Mouse (Mus musculus): Measurements from ENCODE around the gene Gdf3.

The Gdf3 gene

DNA sequence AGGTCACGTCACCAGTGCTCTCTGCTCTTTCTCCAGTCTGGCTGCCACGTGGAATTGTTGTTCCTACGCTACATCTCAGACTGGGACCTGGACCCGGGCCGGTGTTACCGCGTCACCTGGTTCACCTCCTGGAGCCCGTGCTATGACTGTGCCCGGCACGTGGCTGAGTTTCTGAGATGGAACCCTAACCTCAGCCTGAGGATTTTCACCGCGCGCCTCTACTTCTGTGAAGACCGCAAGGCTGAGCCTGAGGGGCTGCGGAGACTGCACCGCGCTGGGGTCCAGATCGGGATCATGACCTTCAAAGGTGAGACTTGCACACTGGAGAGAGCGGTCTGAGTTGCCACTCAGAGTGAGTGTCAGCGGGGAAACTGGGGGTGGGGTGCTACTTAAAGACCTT lies 48.9 kb downstream of the Gdf3 start:
- DNase-seq = no peak

DNA sequence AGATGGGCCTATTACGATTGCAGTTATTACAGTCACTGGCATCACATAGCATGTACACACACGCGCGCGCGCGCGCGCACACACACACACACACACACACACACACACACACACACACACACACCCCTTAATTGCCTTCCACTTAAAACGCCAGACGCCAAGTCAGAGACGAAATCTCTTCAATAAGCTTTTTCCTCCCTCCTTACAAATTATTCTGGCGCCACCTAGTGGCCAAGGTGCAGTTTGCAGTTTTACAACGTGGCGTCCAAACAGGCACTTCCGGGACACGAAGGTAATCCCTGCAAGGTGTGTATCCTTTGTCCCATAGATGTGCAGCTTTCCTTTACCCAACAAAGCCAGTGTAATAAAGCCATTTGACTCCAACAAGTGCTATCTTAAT lies 49.5 kb downstream of the Gdf3 start:
- DNase-seq = peak; percentile 77

DNA sequence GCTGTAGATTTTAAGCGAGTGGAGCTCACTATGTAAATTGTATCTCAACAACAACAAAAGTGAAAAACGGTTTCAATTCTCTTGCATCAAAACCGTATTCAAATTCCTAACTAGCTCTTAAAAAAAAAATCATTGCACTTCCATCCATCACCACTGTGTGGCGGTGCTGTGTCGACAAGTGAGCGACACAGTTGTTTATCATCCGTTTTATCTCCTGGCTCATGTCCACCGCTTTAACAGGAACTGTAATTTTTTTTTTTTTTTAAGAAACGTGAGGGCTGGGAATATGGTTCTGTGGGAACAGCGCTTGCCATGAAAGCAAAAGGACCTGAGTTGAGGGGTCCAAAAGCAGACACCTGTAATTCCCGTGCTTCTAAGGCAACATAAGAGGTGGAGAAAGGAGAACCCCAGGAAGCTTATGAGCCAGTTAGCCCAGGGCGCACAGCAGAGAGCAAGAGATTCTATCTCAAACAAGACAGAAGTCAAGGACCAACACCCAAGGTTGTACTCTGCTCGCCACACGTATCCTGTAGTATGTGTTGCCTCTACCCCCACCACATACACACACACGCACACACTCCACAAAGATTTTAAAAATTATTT lies 52.8 kb downstream of the Gdf3 start:
- DNase-seq = peak; percentile 59

Data from kidney, adult 18-20 months (tissue).